Mouse (Mus musculus): Measurements from ENCODE around the gene Fads2. TPM values are rescaled to one million over a fixed set of nuclear protein-coding genes. Genes with fewer than 3 reads are reported as not detected.

The Fads2 gene
- total and polyA plus RNA-seq, 2 experiments: 284 to 618 TPM

DNA sequence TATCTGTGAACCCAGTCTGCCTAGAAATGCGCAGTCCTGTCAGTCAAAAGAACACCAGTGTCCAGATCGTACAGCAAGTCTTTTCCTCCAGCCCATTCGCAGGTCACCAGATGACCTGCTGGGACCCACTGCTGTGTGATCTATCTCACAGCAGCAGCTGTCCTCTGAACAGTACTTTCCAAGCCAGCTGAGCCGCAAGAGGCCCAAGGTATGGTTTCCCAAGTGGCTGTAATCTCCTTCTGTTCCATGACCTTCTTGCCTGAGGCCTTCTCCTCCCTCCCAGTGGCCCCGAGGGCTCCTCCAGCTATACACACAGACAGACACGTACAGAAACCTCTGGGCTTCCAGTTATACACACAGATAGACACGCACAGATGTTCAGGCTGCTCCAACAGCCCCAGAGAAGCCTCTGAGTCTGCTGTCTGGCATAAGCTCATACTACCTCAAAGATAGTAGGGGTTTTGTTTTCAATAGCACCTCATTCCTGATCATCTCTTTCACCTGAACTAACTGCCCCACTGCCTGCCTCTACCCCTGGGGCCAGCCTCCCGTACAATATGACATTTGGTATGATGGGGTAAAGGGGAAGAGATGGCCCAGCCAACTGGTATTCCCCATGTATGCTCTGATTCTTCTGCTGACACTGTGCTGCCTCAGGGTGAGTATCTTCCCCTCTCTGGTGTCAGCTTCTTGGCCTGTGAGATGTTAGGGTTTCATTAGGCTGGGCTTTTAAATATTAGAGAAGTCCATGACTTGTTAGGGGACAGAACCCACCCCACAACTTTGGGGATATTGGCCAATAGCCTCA lies 40.6 kb downstream of the Fads2 start:
- TF ChIP-seq POLR2A (IDR thresholded peaks at IDR 0.05; ENCODE audit: extremely low read depth, insufficient read depth, low read length): no peak
- TF ChIP-seq CTCF (IDR thresholded peaks at IDR 0.05; ENCODE audit: low read depth, low read length): no peak

DNA sequence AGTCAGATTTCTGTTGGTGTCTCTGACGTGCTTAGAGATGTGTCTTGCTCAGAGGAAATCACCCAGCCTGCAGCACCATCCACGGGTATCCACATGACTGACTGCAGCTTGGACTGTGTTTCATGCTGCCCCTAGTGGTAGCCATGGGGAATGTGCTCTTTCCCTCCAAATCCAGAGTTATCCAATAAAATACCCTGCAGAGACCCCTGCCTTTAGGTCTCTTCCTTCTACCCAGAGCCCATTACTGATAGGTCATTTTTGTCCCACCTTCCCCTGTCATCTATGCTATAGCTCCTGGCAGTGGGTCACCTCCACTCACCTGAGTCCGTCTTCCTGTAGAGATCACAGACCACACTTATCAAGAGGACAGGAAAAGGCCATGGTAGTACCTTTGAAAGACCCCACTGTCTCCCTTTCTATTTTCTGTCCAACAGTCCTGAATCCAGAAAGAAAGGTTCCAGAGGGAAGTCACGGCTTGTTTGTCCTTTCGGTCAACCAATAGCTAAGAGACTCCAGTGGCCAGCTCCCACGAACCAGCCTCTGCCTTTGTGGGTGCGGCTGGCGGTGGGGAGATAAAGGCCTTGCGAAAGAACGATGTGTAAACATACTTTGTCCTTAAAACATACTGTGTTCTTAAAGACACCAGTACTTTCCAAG lies 41.5 kb downstream of the Fads2 start:
- TF ChIP-seq CTCF (IDR thresholded peaks at IDR 0.05; ENCODE audit: low read depth, low read length) (peak; percentile 82), POLR2A (IDR thresholded peaks at IDR 0.05; ENCODE audit: extremely low read depth, insufficient read depth, low read length) (no peak)
- peaks cover 36% of the 10 kb centered on the region for H3K36me3 ChIP-seq (ENCODE audit: control insufficient read depth, insufficient read depth, low read length)
- H3K27ac ChIP-seq (replicated peaks; ENCODE audit: insufficient read depth, low read depth, low read length): peak overlapping the region; percentile 94
- H3K4me3 ChIP-seq (ENCODE audit: insufficient read depth, low read depth, low read length): peak overlapping the region; percentile 43
- H3K79me2 ChIP-seq (ENCODE audit: control insufficient read depth, insufficient read depth, low read length): no peaks in the 10 kb centered on the region
- peak overlapping the region; percentile 68 for H3K9ac ChIP-seq (ENCODE audit: low read depth, low read length)
- DNase-seq (ENCODE audit: extremely low read depth, low read depth, low spot score): peak; percentile 95
- no peaks in the 10 kb centered on the region for H3K27me3 ChIP-seq (ENCODE audit: control insufficient read depth, insufficient read depth, low read length)
- 9% methylated on average over 10 of the region's 10 CpGs for WGBS
- H3K4me1 ChIP-seq (ENCODE audit: control insufficient read depth, insufficient read depth, low read length): peaks cover 67% of the 10 kb centered on the region

More for the DNA sequence above, 40.6 kb downstream of the Fads2 start:
- H3K4me1 ChIP-seq (ENCODE audit: control insufficient read depth, insufficient read depth, low read length): peaks cover 73% of the 10 kb centered on the region
- H3K9ac ChIP-seq (ENCODE audit: low read depth, low read length): peak overlapping the region; percentile 36
- no peak overlapping the region for H3K4me3 ChIP-seq (ENCODE audit: insufficient read depth, low read depth, low read length)
- peak; percentile 72 for DNase-seq (ENCODE audit: extremely low read depth, low read depth, low spot score)
- no peaks in the 10 kb centered on the region for H3K27me3 ChIP-seq (ENCODE audit: control insufficient read depth, insufficient read depth, low read length)
- WGBS: 15% methylated on average over 8 of the region's 8 CpGs
- no peaks in the 10 kb centered on the region for H3K79me2 ChIP-seq (ENCODE audit: control insufficient read depth, insufficient read depth, low read length)
- peaks cover 45% of the 10 kb centered on the region for H3K36me3 ChIP-seq (ENCODE audit: control insufficient read depth, insufficient read depth, low read length)
- H3K27ac ChIP-seq (replicated peaks; ENCODE audit: insufficient read depth, low read depth, low read length): peak overlapping the region; percentile 63

DNA sequence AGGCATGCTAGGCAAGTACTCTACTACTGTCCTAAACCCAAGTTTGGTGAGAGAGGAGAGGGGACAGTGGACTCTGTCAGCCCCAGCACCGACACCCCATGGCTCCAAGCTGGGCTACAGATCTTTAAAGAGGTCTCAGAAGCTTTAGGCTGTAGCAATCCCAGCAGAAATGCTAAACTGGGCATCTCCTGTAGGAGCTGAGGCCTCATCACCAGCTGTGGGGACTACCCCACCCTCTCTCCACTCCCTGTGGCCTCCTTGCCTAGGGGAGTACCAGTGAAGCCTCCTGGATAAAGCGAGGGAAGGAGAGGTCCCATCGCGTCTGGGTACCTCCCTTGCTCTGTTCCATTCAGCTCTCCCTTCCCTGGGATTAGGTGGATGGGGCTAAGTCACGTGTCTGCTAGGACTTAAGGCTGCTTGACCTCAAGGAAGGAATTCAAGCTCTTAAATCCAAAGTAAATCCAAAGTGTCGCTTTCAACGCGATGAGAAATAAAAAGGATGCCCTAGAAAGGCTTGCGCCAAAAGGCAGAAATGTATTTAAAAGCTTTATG lies 42.6 kb downstream of the Fads2 start:
- Histone ChIP-seq H3K79me2 (ENCODE audit: control insufficient read depth, insufficient read depth, low read length) (no peaks in the 10 kb centered on the region), H3K27ac (replicated peaks; ENCODE audit: insufficient read depth, low read depth, low read length) (peak overlapping the region; percentile 94), H3K9ac (ENCODE audit: low read depth, low read length) (peak overlapping the region; percentile 61), H3K27me3 (ENCODE audit: control insufficient read depth, insufficient read depth, low read length) (no peaks in the 10 kb centered on the region), H3K4me1 (ENCODE audit: control insufficient read depth, insufficient read depth, low read length) (peaks cover 61% of the 10 kb centered on the region), H3K36me3 (ENCODE audit: control insufficient read depth, insufficient read depth, low read length) (peaks cover 25% of the 10 kb centered on the region), H3K4me3 (ENCODE audit: insufficient read depth, low read depth, low read length) (peak overlapping the region; percentile 6; the same call in 1 of the 2 replicates)
- TF ChIP-seq CTCF (IDR thresholded peaks at IDR 0.05; ENCODE audit: low read depth, low read length) (no peak), POLR2A (IDR thresholded peaks at IDR 0.05; ENCODE audit: extremely low read depth, insufficient read depth, low read length) (no peak)
- DNase-seq (ENCODE audit: extremely low read depth, low read depth, low spot score): peak; percentile 58
- WGBS: 50% methylated on average over 9 of the region's 9 CpGs

DNA sequence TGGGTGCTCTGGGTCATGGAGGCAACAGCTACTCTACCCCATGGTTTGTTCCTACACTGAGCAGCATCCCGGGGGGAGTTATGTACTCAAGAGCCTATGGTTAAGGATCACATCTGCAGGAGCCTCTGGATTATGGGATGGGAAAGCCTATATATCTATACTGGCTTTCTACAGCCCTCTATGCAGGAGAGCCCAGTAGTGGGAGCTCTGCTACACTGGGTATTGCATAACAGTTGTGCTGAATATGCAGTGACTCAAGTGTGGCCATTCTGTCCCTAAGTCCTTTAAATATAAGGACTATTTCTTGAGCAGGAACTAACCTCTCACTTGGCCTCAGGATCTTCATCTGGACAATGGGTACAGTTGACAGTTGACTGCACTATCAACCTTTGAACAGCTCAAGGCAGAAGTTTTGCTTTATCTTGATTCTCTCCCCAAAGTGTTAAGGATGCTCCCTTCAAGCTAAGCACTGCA lies 43.2 kb downstream of the Fads2 start:
- Histone ChIP-seq H3K4me3 (ENCODE audit: insufficient read depth, low read depth, low read length) (no peak overlapping the region), H3K4me1 (ENCODE audit: control insufficient read depth, insufficient read depth, low read length) (peaks cover 56% of the 10 kb centered on the region), H3K9ac (ENCODE audit: low read depth, low read length) (peak overlapping the region; percentile 61), H3K27ac (replicated peaks; ENCODE audit: insufficient read depth, low read depth, low read length) (peak overlapping the region; percentile 94), H3K27me3 (ENCODE audit: control insufficient read depth, insufficient read depth, low read length) (no peaks in the 10 kb centered on the region), H3K79me2 (ENCODE audit: control insufficient read depth, insufficient read depth, low read length) (no peaks in the 10 kb centered on the region), H3K36me3 (ENCODE audit: control insufficient read depth, insufficient read depth, low read length) (peaks cover 20% of the 10 kb centered on the region)
- DNase-seq (ENCODE audit: extremely low read depth, low read depth, low spot score): peak; percentile 72
- no peak for TF ChIP-seq POLR2A (IDR thresholded peaks at IDR 0.05; ENCODE audit: extremely low read depth, insufficient read depth, low read length)
- TF ChIP-seq CTCF (IDR thresholded peaks at IDR 0.05; ENCODE audit: low read depth, low read length): no peak
- 46% methylated on average over 1 of the region's 1 CpGs for WGBS

DNA sequence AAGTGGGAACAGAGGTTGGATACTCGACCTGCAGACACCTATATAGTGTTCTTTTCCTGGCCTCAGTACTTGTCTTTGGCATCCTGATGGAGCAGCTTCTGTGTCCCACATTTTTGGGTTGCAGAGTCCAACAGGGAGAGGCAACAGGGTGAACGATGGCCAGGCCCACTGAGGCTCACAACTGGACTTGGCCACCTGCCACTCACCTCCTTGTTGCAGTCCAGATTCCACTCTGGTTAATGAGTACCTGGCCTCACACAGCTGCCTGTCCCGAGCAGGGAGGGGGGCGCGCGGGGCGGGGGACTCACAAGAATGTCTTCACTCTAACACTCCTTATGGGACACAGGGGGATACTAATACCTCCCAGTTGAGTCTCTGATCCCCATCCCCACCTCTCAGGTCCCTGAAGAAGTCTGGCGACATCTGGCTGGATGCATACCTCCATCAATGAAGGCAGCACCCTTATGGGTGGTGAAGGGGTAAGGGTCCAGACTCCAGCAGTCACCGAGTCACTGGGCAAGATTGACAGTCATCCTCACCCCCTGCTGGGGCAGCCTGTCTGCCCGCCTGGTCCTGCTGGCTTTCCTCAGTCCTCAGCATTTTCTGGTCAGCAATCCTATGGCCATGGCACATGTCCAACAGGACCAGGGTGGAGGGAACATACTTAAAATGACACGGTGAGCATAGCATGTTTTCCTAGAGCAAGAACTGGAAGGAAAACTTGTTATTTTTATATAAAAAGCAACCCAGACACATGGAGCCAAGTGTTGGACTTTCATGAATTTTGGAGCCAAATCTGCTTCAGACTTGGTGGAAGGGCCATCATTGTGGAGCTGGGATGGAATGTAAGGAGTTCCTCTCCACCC lies 43.8 kb downstream of the Fads2 start:
- peaks cover 51% of the 10 kb centered on the region for H3K4me1 ChIP-seq (ENCODE audit: control insufficient read depth, insufficient read depth, low read length)
- peak; percentile 95 for DNase-seq (ENCODE audit: extremely low read depth, low read depth, low spot score)
- H3K4me3 ChIP-seq (ENCODE audit: insufficient read depth, low read depth, low read length): peak overlapping the region; percentile 4; the same call in 1 of the 2 replicates
- peak overlapping the region; percentile 40 for H3K9ac ChIP-seq (ENCODE audit: low read depth, low read length)
- TF ChIP-seq CTCF (IDR thresholded peaks at IDR 0.05; ENCODE audit: low read depth, low read length): peak; percentile 6; the same call in 1 of the 2 replicates
- TF ChIP-seq POLR2A (IDR thresholded peaks at IDR 0.05; ENCODE audit: extremely low read depth, insufficient read depth, low read length): no peak
- no peaks in the 10 kb centered on the region for H3K27me3 ChIP-seq (ENCODE audit: control insufficient read depth, insufficient read depth, low read length)
- H3K36me3 ChIP-seq (ENCODE audit: control insufficient read depth, insufficient read depth, low read length): peaks cover 15% of the 10 kb centered on the region
- peak overlapping the region; percentile 94 for H3K27ac ChIP-seq (replicated peaks; ENCODE audit: insufficient read depth, low read depth, low read length)
- 21% methylated on average over 11 of the region's 11 CpGs for WGBS
- no peaks in the 10 kb centered on the region for H3K79me2 ChIP-seq (ENCODE audit: control insufficient read depth, insufficient read depth, low read length)
